Mouse (Mus musculus) limb, embryonic 14.5 days (tissue): ENCODE measurements around the gene Cnot1. TPM values are rescaled to one million over a fixed set of nuclear protein-coding genes. Genes with fewer than 3 reads are reported as not detected.

Source experiments
- ATAC-seq: fragments of 200-750 bp; cut with Nextera tagmentation; 2 replicates; pipeline ENCODE4 v1.8.0; 2017; ENCODE audit warnings: low read depth, moderate number of reproducible peaks, moderate TSS enrichment; ENCODE audit not compliant: low FRiP score
- DNase-seq: peaks from one replicate; pipeline ENCODE4 v3.0.0-alpha.2; 2015; ENCODE audit warnings: low spot score
- H3K27ac ChIP-seq: fragments of 300-500 bp; sonication (generic); replicated peaks from 2 replicates; pipeline ENCODE4 v1.5.1; 2014; ENCODE audit warnings: low read depth, mild to moderate bottlenecking, low read length, moderate library complexity, mixed read lengths
- H3K27me3 ChIP-seq: fragments of 300-500 bp; sonication (generic); 2 replicates; pipeline ENCODE4 v1.6.1; 2014; ENCODE audit warnings: low read length, mixed read lengths; ENCODE audit not compliant: control insufficient read depth, insufficient read depth
- H3K36me3 ChIP-seq: fragments of 300-500 bp; sonication (generic); 2 replicates; pipeline ENCODE4 v1.6.1; 2014; ENCODE audit warnings: mild to moderate bottlenecking, low read length, moderate library complexity, mixed read lengths; ENCODE audit not compliant: control insufficient read depth, insufficient read depth
- H3K4me1 ChIP-seq: fragments of 300-500 bp; sonication (generic); 2 replicates; pipeline ENCODE4 v1.6.1; 2014; ENCODE audit warnings: antibody characterized with exemption, low read length, mixed read lengths; ENCODE audit not compliant: control insufficient read depth, insufficient read depth
- H3K4me2 ChIP-seq: fragments of 300-500 bp; sonication (generic); replicated peaks from 2 replicates; pipeline ENCODE4 v1.6.1; 2014; ENCODE audit warnings: low read depth, mild to moderate bottlenecking, low read length, moderate library complexity; ENCODE audit not compliant: severe bottlenecking
- H3K4me3 ChIP-seq: fragments of 300-500 bp; sonication (generic); replicated peaks from 2 replicates; pipeline ENCODE4 v1.5.1; 2014; ENCODE audit warnings: low read length
- H3K9ac ChIP-seq: fragments of 300-500 bp; sonication (generic); 2 replicates; pipeline ENCODE4 v1.6.1; 2014; ENCODE audit warnings: mild to moderate bottlenecking, low read depth, low read length, moderate library complexity; ENCODE audit not compliant: severe bottlenecking
- H3K9me3 ChIP-seq: fragments of 300-500 bp; sonication (generic); 2 replicates; pipeline ENCODE4 v1.6.1; 2016; ENCODE audit warnings: low read length; ENCODE audit not compliant: control insufficient read depth
- POLR2A ChIP-seq: fragments of 200-500 bp; IDR thresholded peaks from 2 replicates; pipeline ENCODE4 v1.8.0; 2012; ENCODE audit warnings: inconsistent platforms, mild to moderate bottlenecking, moderate library complexity, borderline replicate concordance; ENCODE audit not compliant: insufficient read depth, insufficient read length; ENCODE audit errors: extremely low read depth
- WGBS: fragments of 180-500 bp; shearing (Covaris S2); extraction: QIAGEN DNeasy Blood & Tissue Kit; methylation state at CpG from one replicate; pipeline ENCODE4 v1.1.7; 2014; 5-methylcytosine and 5-hydroxymethylcytosine counted together
- polyA plus RNA-seq, 2 experiments: library from polyadenylated mRNA; depleted of rRNA in 1 of 2; stranded (reverse) in 1 of 2; unstranded in 1 of 2; fragments of >200 nt; fragmentation: Nextera tagmentation in 1 of 2; extraction: Ambion mirVana in 1 of 2; gene quantifications; 2 replicates each; pipeline versions ENCODE4 v1.2.1 to v1.2.3; 2012 to 2014

Gene Cnot1
- polyA plus RNA-seq, 2 experiments, result 84.1 to 110 TPM

DNA sequence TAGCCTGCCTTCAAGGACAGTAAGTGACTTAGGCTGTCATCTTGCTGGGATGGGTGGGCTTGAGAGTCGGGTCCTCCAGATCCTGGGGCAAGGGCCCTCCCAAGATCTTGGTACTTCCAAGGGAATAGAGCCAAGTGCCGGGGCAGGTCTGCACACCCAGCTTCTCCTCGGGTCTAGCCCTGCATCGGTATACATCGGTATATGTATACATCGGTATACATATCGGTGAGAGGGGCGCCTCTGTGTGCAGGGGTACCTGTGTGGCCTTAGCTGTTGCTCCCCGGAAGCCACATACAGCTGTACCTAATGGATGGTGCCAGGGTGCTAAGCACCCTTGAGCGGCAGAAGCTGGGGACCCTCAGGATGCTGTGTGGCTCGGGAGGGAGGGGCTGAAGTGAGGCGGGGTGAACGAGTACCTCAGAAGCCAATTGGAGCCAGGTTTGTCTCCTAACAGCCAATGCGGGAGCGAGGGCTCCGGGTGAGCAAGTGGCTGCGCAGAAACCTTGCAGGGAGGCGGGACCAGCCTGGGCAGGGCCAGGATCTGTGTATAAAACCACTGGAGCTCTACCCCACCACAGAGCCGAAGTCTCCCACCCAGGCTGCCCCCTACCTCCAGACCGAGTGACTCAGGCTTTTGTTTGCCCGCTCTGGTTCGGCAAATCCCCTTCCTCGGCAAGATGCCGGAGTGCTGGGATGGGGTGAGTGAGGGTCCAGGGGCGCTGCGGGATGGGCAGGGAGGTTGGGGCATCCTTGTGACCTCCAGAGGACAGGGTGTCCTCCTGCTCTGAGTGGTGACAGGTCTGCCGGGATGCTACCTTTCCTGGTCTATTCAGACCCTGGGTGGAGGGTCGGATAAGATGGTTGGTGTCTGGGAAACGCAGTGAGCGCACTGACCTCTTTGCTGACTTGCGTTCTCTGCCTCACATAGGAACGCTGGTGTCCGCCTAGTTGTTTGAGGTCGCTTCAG, 104.5 kb downstream of the Cnot1 start:
- WGBS, result under 1% methylated on average over 33 of the region's 34 CpGs

DNA sequence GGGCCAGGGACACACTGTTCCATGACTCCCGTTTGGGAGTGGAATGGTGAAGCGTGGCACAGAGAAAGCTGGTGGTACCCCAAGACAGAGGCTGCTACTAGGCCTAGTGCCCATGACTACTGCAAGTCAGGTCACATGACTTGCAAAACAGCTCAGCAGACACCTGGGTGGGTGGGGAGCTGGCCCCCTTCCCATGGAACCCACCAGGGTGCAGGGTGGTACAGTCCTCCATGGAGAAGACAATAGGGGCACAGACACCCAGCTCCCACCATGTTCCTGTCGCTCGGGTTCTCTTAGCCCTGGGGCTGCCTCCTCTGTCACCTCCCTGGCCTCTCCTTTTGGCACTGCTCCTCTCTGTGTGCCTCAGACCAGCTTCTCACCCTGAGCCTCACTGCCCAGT, 105.5 kb downstream of the Cnot1 start:
- Histone ChIP-seq H3K4me3 (no peak overlapping the region), H3K9ac (no peak overlapping the region), H3K36me3 (no peaks in the 10 kb centered on the region), H3K27me3 (no peaks in the 10 kb centered on the region), H3K9me3 (no peaks in the 10 kb centered on the region), H3K4me1 (peaks cover 15% of the 10 kb centered on the region), H3K27ac (no peak overlapping the region), H3K4me2 (no peak overlapping the region)
- DNase-seq (no peak), ATAC-seq (no peak)
- WGBS, result 84% methylated on average over 4 of the region's 4 CpGs
- TF ChIP-seq POLR2A, result no peak

More for the DNA sequence above, 104.5 kb downstream of the Cnot1 start:
- H3K9ac ChIP-seq, result peak overlapping the region; percentile 59
- no peak overlapping the region for H3K27ac ChIP-seq
- peak; percentile 97 for ATAC-seq
- peak; percentile 94 for DNase-seq
- no peaks in the 10 kb centered on the region for H3K36me3 ChIP-seq
- peak overlapping the region; percentile 97 for H3K4me2 ChIP-seq
- H3K27me3 ChIP-seq, result no peaks in the 10 kb centered on the region
- peak overlapping the region; percentile 61 for H3K4me3 ChIP-seq
- H3K9me3 ChIP-seq, result no peaks in the 10 kb centered on the region
- peak; percentile 68; the same call in 1 of the 2 replicates for TF ChIP-seq POLR2A
- peaks cover 15% of the 10 kb centered on the region for H3K4me1 ChIP-seq

DNA sequence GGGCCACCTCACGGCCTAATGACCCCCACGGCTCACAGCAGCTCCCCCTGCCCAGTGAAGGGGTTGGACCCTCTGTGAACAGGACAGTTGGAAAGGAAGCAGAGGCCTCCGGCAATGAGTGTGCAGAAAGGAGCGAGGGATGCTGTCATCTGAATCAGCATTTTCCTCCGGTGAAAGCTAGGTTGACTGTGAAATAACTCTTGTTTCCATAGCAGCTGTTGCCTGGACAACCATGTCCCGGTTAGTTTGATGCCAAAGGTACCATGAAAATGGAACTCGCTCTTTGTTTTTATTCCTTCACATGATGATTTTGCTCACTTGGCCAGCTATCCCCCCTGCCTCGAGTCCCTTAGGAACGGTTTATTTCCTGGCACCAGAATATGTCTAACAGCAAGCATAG, 107.0 kb downstream of the Cnot1 start:
- Histone ChIP-seq H3K36me3 (no peaks in the 10 kb centered on the region), H3K27ac (no peak overlapping the region), H3K9me3 (no peaks in the 10 kb centered on the region), H3K4me3 (no peak overlapping the region), H3K4me1 (peaks cover 15% of the 10 kb centered on the region), H3K4me2 (no peak overlapping the region), H3K27me3 (0 out of 2 replicates have a peak, but pooled peaks cover 4% of the 10 kb centered on the region), H3K9ac (no peak overlapping the region)
- 62% methylated on average over 9 of the region's 9 CpGs for WGBS
- ATAC-seq (no peak), DNase-seq (no peak)
- TF ChIP-seq POLR2A, result no peak

DNA sequence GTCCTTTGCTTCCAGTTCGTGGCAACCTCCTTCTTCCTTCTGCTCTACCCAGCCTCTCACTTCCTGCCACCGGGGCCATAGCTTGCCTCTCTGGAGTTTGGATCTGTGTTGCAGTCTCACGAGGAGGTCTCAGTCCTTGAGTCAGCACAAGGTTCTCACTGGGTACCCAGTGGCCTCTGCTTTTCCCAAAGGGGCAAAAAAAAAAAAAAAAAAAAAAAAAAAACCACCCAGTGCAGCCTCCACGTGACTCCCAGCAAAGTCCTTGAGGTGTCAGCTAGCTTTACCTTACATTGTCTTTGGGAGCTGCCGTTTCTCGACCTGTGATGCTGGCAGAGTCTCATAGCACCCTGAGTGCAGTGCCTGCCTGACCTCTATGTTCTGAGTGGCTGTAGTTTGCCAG, 109.1 kb downstream of the Cnot1 start:
- no peak for TF ChIP-seq POLR2A
- H3K27ac ChIP-seq, result no peak overlapping the region
- H3K27me3 ChIP-seq, result 0 out of 2 replicates have a peak, but pooled peaks cover 8% of the 10 kb centered on the region
- ATAC-seq (no peak), DNase-seq (no peak)
- no peak overlapping the region for H3K4me2 ChIP-seq
- no peak overlapping the region for H3K4me3 ChIP-seq
- H3K4me1 ChIP-seq, result peaks cover 4% of the 10 kb centered on the region; the same call in 1 of the 2 replicates
- 43% methylated on average over 5 of the region's 6 CpGs for WGBS
- no peaks in the 10 kb centered on the region for H3K36me3 ChIP-seq
- no peak overlapping the region for H3K9ac ChIP-seq
- H3K9me3 ChIP-seq, result no peaks in the 10 kb centered on the region

DNA sequence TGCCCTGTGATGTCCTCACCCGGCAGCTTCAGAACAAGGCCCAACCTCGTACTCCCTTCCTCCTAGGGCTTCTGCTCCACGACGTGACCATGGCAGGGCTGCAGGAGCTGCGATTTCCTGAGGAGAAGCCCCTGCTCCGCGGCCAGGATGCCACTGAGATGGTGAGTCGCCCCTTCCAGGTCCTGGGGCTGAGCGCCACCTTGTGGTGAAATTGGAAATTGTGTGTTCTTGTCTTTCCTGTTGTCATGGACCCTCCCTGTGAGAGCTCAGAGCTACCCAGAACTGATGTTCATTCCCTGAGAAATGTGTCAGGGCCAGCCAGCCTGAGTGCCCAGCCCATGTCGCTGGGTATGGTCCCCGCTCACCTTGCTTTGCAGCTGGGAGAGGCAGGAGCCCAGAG, 110.1 kb downstream of the Cnot1 start:
- H3K36me3 ChIP-seq, result no peaks in the 10 kb centered on the region
- TF ChIP-seq POLR2A, result no peak
- peak overlapping the region; percentile 29 for H3K4me2 ChIP-seq
- H3K4me3 ChIP-seq, result no peak overlapping the region
- DNase-seq (peak; percentile 89), ATAC-seq (peak; percentile 82)
- no peaks in the 10 kb centered on the region for H3K9me3 ChIP-seq
- WGBS, result 1% methylated on average over 11 of the region's 11 CpGs
- H3K27me3 ChIP-seq, result 0 out of 2 replicates have a peak, but pooled peaks cover 8% of the 10 kb centered on the region
- H3K27ac ChIP-seq, result no peak overlapping the region
- H3K4me1 ChIP-seq, result peaks cover under 1% of the 10 kb centered on the region; the same call in 1 of the 2 replicates
- no peak overlapping the region for H3K9ac ChIP-seq
